Mouse (Mus musculus): ENCODE results near the gene Sdr9c7.
"Not testable (repeated sequence)": the region's sequence is repeated elsewhere in the genome, so short reads cannot be mapped to it uniquely, and the experiment has no call there.

The Sdr9c7 gene

GRCm38 (mm10) chr10:127896705-127897104, 1.6 kb upstream of the Sdr9c7 start:
- Histone ChIP-seq H3K27me3 (ENCODE audit: control insufficient read depth, insufficient read depth, low read length, poor library complexity, severe bottlenecking) (no peaks in the 10 kb centered on the region), H3K36me3 (ENCODE audit: control insufficient read depth, insufficient read depth, low read length, poor library complexity, severe bottlenecking) (no peaks in the 10 kb centered on the region)
- no peak for DNase-seq (ENCODE audit: low read depth, low spot score)

- no peak for DNase-seq (ENCODE audit: low read depth, low spot score)
- Histone ChIP-seq H3K36me3 (ENCODE audit: control insufficient read depth, insufficient read depth, low read length, poor library complexity, severe bottlenecking) (no peaks in the 10 kb centered on the region), H3K27me3 (ENCODE audit: control insufficient read depth, insufficient read depth, low read length, poor library complexity, severe bottlenecking) (no peaks in the 10 kb centered on the region; the same call in 1 of the 2 replicates)
Measured at GRCm38 (mm10) chr10:127897506-127897905, 812 bp upstream of the Sdr9c7 start.

GRCm38 (mm10) chr10:127899783-127900182, 1.5 kb downstream of the Sdr9c7 start:
- H3K36me3 ChIP-seq (ENCODE audit: control insufficient read depth, insufficient read depth, low read length, poor library complexity, severe bottlenecking), result no peaks in the 10 kb centered on the region
- no peak for DNase-seq (ENCODE audit: low read depth, low spot score)
- H3K27me3 ChIP-seq (ENCODE audit: control insufficient read depth, insufficient read depth, low read length, poor library complexity, severe bottlenecking), result no peaks in the 10 kb centered on the region; the same call in 1 of the 2 replicates

DNA sequence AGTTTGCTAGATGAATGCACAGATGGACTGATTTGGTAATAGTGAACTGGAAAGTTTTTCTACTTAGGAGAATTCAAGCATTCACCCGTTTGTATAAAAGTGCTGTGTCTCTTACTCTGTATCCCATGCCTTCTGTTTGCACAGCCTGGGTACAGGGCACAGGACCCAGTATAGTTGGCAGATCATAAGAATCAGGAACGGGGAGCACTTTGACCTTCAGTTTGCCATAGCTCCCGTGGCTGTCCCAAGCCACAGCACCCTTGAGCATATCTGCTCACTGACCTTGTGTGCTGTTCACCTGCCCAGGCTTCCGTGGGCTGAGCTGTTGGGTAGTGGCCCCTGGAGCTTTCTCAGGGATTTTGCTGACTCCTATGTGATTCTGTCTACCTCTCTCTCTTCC, 3.4 kb downstream of the Sdr9c7 start:
- H3K27me3 ChIP-seq (ENCODE audit: control insufficient read depth, insufficient read depth, low read length, poor library complexity, severe bottlenecking), result no peaks in the 10 kb centered on the region; the same call in 1 of the 2 replicates
- no peak for DNase-seq (ENCODE audit: low read depth, low spot score)
- no peaks in the 10 kb centered on the region for H3K36me3 ChIP-seq (ENCODE audit: control insufficient read depth, insufficient read depth, low read length, poor library complexity, severe bottlenecking)

DNA sequence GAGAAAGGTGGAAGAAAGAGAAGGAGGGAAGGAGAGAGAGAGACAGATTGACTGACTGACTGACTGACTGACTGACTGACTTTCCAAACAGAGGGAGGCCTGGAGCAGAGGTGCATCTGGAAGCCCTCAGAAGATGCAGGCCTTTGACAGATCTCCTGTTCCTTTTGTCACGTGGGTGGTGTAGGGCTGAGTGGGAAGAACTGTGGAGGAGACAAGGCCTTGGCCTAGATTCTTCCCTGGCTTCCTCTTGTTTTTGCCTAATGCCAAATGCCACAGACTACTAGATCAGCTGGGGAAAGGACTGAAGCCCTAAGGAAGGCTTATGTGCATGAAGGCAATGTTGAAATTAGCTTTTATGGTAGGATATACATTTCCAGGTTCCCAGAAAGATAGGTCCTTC, 4.8 kb downstream of the Sdr9c7 start:
- H3K36me3 ChIP-seq (ENCODE audit: control insufficient read depth, insufficient read depth, low read length, poor library complexity, severe bottlenecking), result no peaks in the 10 kb centered on the region
- no peaks in the 10 kb centered on the region; the same call in 1 of the 2 replicates for H3K27me3 ChIP-seq (ENCODE audit: control insufficient read depth, insufficient read depth, low read length, poor library complexity, severe bottlenecking)
- DNase-seq (ENCODE audit: low read depth, low spot score), result no peak

DNA sequence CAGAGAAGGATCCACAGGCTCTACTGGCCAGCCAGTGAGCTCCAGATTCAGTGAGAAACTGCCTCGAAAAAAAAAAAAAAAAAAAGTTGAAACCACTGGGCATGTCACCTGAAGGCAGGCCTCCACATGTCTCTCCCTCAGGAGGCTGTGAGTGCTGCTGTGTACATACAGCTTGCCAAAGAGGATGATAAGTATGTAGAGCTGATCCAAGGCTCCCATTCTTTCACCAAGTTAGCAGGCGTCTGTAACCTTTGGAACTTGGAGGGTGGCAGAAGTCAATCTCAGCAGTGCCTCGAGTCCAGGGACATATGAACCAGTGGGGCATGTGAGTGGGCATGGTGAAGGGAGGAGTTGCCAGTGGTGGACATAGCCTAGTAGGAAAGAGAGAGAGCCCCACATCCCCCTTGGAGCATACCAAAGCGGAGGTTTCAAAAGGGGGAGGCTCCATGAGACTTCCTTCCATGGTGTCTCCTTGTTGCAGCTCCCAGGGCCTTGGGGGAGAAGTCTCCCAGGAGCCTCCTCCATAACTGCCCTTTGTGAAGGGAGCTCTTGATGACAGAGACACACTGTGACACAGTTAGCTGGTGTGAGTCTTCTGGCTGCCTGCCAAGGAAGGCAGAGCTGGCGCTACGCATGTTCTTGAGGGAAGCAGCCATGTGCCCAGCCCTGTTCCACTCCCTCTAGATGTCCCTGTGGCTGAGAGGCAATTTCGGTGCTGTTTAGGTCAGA, 6.6 kb downstream of the Sdr9c7 start:
- DNase-seq (ENCODE audit: low read depth, low spot score), result no peak
- no peaks in the 10 kb centered on the region; the same call in 1 of the 2 replicates for H3K27me3 ChIP-seq (ENCODE audit: control insufficient read depth, insufficient read depth, low read length, poor library complexity, severe bottlenecking)

DNA sequence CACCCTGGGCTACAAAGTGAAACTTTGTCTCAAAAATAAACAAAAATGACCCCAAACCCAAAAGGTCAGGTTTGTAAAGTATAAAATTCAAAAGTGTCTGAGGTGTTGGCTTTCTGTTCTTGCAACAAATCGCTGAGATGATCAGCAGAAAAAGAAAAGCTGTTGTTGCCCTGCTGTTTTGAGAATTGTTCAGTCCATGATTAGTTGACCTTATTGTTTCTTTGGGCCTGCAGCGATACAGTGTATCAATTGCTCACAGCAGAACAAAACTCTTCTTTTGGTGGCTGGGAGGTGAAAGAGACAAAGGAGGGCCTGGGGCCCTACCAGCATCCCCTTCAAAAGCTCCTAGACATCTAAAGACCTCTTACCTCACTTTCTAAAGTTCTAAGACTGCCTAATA, 7.8 kb downstream of the Sdr9c7 start:
- no peaks in the 10 kb centered on the region; the same call in 1 of the 2 replicates for H3K27me3 ChIP-seq (ENCODE audit: control insufficient read depth, insufficient read depth, low read length, poor library complexity, severe bottlenecking)
- no peaks in the 10 kb centered on the region for H3K36me3 ChIP-seq (ENCODE audit: control insufficient read depth, insufficient read depth, low read length, poor library complexity, severe bottlenecking)
- DNase-seq (ENCODE audit: low read depth, low spot score), result no peak

More for the DNA sequence above, 6.6 kb downstream of the Sdr9c7 start:
- H3K36me3 ChIP-seq (ENCODE audit: control insufficient read depth, insufficient read depth, low read length, poor library complexity, severe bottlenecking), result no peaks in the 10 kb centered on the region

- Histone ChIP-seq H3K36me3 (ENCODE audit: control insufficient read depth, insufficient read depth, low read length, poor library complexity, severe bottlenecking) (no peaks in the 10 kb centered on the region), H3K27me3 (ENCODE audit: control insufficient read depth, insufficient read depth, low read length, poor library complexity, severe bottlenecking) (no peaks in the 10 kb centered on the region; the same call in 1 of the 2 replicates)
- no peak for DNase-seq (ENCODE audit: low read depth, low spot score)
Measured at GRCm38 (mm10) chr10:127907386-127907951, 9.2 kb downstream of the Sdr9c7 start.

DNA sequence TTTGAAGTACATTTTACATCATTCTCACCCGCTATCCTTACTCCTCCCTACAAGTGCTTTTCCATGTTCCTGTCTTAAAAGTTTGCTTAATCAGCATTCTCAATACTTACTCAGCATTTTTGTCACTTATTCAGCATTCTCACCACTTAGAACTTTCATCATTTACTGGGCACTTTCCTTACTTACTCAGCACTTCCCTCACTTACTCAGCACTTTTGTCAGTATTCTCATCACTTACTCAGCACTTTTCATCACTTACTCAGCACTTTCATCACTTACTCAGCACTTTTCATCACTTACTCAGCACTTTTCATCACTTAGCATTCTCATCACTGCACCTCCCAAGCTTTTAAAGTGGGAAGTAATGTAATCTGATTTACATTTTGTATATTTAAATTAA, 17.3 kb downstream of the Sdr9c7 start:
- Histone ChIP-seq H3K36me3 (ENCODE audit: control insufficient read depth, insufficient read depth, low read length, poor library complexity, severe bottlenecking) (no peaks in the 10 kb centered on the region), H3K27me3 (ENCODE audit: control insufficient read depth, insufficient read depth, low read length, poor library complexity, severe bottlenecking) (no peaks in the 10 kb centered on the region)
- no peak for DNase-seq (ENCODE audit: low read depth, low spot score)

- DNase-seq (ENCODE audit: low read depth, low spot score); H3K27me3 ChIP-seq (ENCODE audit: control insufficient read depth, insufficient read depth, low read length, poor library complexity, severe bottlenecking); H3K36me3 ChIP-seq (ENCODE audit: control insufficient read depth, insufficient read depth, low read length, poor library complexity, severe bottlenecking): not testable (repeated sequence)
Measured at GRCm38 (mm10) chr10:127917183-127917582, 18.9 kb downstream of the Sdr9c7 start.

DNA sequence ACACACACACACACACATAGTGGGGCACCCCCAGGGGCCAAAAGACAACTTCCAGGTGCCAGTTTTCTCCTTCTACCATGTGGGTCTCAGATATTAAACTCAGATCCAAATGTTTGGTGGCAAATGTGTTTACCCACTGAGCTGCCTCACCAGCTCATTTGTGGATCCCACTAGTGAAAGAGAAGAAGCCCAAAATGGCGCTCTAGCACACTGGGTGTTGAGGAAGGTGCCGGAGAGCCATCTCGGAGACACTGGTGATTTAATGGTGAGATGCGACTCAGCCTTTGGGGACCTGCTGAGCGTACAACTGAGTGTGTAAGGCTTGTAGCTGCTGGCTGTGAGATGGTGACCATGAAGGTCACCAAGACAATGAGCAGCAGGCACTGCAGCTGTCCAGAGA, 19.3 kb downstream of the Sdr9c7 start:
- H3K36me3 ChIP-seq (ENCODE audit: control insufficient read depth, insufficient read depth, low read length, poor library complexity, severe bottlenecking), result no peaks in the 10 kb centered on the region
- no peak for DNase-seq (ENCODE audit: low read depth, low spot score)
- no peaks in the 10 kb centered on the region for H3K27me3 ChIP-seq (ENCODE audit: control insufficient read depth, insufficient read depth, low read length, poor library complexity, severe bottlenecking)

DNA sequence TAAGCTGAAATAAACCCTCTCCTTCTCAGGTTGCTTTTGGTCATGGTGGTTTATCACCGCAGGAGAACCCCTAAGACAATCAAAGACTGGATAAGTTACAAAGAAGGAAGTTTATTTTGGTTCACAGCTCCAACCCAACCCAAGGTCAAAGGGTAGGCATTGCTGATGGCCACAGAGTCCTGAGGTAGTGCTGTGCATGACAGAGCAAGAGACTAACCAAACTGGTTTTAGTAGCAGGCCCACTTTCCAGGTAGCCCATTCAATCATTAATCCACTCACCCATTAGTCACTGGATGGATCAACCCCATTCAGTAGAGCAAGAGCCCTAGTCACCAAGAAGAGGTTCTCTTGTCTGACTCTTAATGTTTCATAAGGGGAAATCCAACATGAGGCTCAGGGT, 23.9 kb downstream of the Sdr9c7 start:
- Histone ChIP-seq H3K36me3 (ENCODE audit: control insufficient read depth, insufficient read depth, low read length, poor library complexity, severe bottlenecking) (no peaks in the 10 kb centered on the region), H3K27me3 (ENCODE audit: control insufficient read depth, insufficient read depth, low read length, poor library complexity, severe bottlenecking) (no peaks in the 10 kb centered on the region)
- no peak for DNase-seq (ENCODE audit: low read depth, low spot score)

DNA sequence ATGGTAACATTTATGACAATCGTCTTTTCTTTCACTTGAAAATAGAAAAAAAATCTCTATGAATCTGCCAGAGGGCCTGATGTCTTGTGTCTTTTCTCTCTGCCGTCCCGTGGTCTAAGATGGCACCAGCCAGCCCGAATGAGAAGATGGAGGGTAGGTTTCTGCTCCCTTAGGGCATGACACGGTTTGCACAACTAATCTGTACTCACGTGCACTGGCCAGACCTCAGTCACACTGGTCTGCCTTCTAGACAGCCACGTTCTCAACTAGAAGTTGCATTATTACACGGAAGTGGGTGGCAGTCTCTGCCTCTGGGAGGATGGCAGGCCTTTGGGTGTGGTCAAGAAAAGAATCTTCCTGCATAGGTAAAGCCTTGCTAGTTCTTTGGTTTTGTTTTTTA, 24.7 kb downstream of the Sdr9c7 start:
- DNase-seq (ENCODE audit: low read depth, low spot score), result no peak
- Histone ChIP-seq H3K36me3 (ENCODE audit: control insufficient read depth, insufficient read depth, low read length, poor library complexity, severe bottlenecking) (no peaks in the 10 kb centered on the region), H3K27me3 (ENCODE audit: control insufficient read depth, insufficient read depth, low read length, poor library complexity, severe bottlenecking) (no peaks in the 10 kb centered on the region)

- DNase-seq (ENCODE audit: low read depth, low spot score), result no peak
Measured at GRCm38 (mm10) chr10:127924597-127925378, 26.5 kb downstream of the Sdr9c7 start.

DNA sequence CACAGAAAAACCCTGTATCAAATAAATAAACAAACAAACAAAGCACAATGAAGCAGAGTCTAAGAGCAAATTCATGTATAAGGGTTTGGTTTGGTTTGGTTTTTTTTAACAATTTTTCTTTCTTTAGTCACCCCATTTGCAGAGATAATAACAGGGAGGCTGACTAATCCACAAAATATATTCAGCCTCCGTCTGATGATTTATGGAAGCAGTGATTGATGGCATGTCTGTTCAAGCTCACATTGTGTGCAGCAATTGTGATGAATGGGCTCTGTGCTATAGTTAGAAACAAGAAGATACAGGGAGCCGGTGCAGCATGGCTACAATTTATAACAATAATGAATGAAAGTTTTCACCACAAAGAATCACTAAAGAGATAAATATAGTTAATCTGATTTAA, 29.4 kb downstream of the Sdr9c7 start:
- no peak for DNase-seq (ENCODE audit: low read depth, low spot score)
- H3K27me3 ChIP-seq (ENCODE audit: control insufficient read depth, insufficient read depth, low read length, poor library complexity, severe bottlenecking), result no peaks in the 10 kb centered on the region
- H3K36me3 ChIP-seq (ENCODE audit: control insufficient read depth, insufficient read depth, low read length, poor library complexity, severe bottlenecking), result no peaks in the 10 kb centered on the region

More at GRCm38 (mm10) chr10:127924597-127925378, 26.5 kb downstream of the Sdr9c7 start:
- Histone ChIP-seq H3K36me3 (ENCODE audit: control insufficient read depth, insufficient read depth, low read length, poor library complexity, severe bottlenecking) (no peaks in the 10 kb centered on the region), H3K27me3 (ENCODE audit: control insufficient read depth, insufficient read depth, low read length, poor library complexity, severe bottlenecking) (no peaks in the 10 kb centered on the region)
